Mouse (Mus musculus): ENCODE measurements around the gene Gpatch2. TPM values are rescaled to one million over a fixed set of nuclear protein-coding genes. Genes with fewer than 3 reads are reported as not detected.

Gpatch2 gene
- total RNA-seq, 1 experiment from 2014 or later, result 27.2 TPM

- no peak for ATAC-seq (replicated peaks in 1 of 2; ENCODE audit: insufficient read depth in 1 of 2, low FRiP score in 2 of 2, low TSS enrichment in 1 of 2, low read depth in 1 of 2, poor library complexity in 2 of 2, severe bottlenecking in 2 of 2)
Observed at GRCm38 (mm10) chr1:187291480-187292394, 76.4 kb downstream of the Gpatch2 start.

GRCm38 (mm10) chr1:187292395-187292749 is 77.1 kb downstream of the Gpatch2 start:
- no peak for ATAC-seq (replicated peaks in 1 of 2; ENCODE audit: insufficient read depth in 1 of 2, low FRiP score in 2 of 2, low TSS enrichment in 1 of 2, low read depth in 1 of 2, poor library complexity in 2 of 2, severe bottlenecking in 2 of 2)

GRCm38 (mm10) chr1:187293233-187293632 is 77.9 kb downstream of the Gpatch2 start:
- ATAC-seq (replicated peaks in 1 of 2; ENCODE audit: insufficient read depth in 1 of 2, low FRiP score in 2 of 2, low TSS enrichment in 1 of 2, low read depth in 1 of 2, poor library complexity in 2 of 2, severe bottlenecking in 2 of 2), result no peak

- ATAC-seq (replicated peaks in 1 of 2; ENCODE audit: insufficient read depth in 1 of 2, low FRiP score in 2 of 2, low TSS enrichment in 1 of 2, low read depth in 1 of 2, poor library complexity in 2 of 2, severe bottlenecking in 2 of 2), result no peak
Observed at GRCm38 (mm10) chr1:187294522-187294921, 79.2 kb downstream of the Gpatch2 start.

GRCm38 (mm10) chr1:187295038-187295559 is 79.8 kb downstream of the Gpatch2 start:
- no peak for ATAC-seq (replicated peaks in 1 of 2; ENCODE audit: insufficient read depth in 1 of 2, low FRiP score in 2 of 2, low TSS enrichment in 1 of 2, low read depth in 1 of 2, poor library complexity in 2 of 2, severe bottlenecking in 2 of 2)

GRCm38 (mm10) chr1:187295711-187296110 is 80.4 kb downstream of the Gpatch2 start:
- ATAC-seq (replicated peaks in 1 of 2; ENCODE audit: insufficient read depth in 1 of 2, low FRiP score in 2 of 2, low TSS enrichment in 1 of 2, low read depth in 1 of 2, poor library complexity in 2 of 2, severe bottlenecking in 2 of 2), result no peak

- no peak for ATAC-seq (replicated peaks in 1 of 2; ENCODE audit: insufficient read depth in 1 of 2, low FRiP score in 2 of 2, low TSS enrichment in 1 of 2, low read depth in 1 of 2, poor library complexity in 2 of 2, severe bottlenecking in 2 of 2)
Observed at GRCm38 (mm10) chr1:187299236-187299635, 83.9 kb downstream of the Gpatch2 start.

GRCm38 (mm10) chr1:187300626-187301025 is 85.3 kb downstream of the Gpatch2 start:
- ATAC-seq (replicated peaks in 1 of 2; ENCODE audit: insufficient read depth in 1 of 2, low FRiP score in 2 of 2, low TSS enrichment in 1 of 2, low read depth in 1 of 2, poor library complexity in 2 of 2, severe bottlenecking in 2 of 2), result no peak

GRCm38 (mm10) chr1:187303221-187303620 is 87.9 kb downstream of the Gpatch2 start:
- ATAC-seq (replicated peaks in 1 of 2; ENCODE audit: insufficient read depth in 1 of 2, low FRiP score in 2 of 2, low TSS enrichment in 1 of 2, low read depth in 1 of 2, poor library complexity in 2 of 2, severe bottlenecking in 2 of 2), result no peak

- ATAC-seq (replicated peaks in 1 of 2; ENCODE audit: insufficient read depth in 1 of 2, low FRiP score in 2 of 2, low TSS enrichment in 1 of 2, low read depth in 1 of 2, poor library complexity in 2 of 2, severe bottlenecking in 2 of 2), result no peak
Observed at GRCm38 (mm10) chr1:187307335-187307734, 92.0 kb downstream of the Gpatch2 start.

GRCm38 (mm10) chr1:187308523-187308922 is 93.2 kb downstream of the Gpatch2 start:
- ATAC-seq (replicated peaks in 1 of 2; ENCODE audit: insufficient read depth in 1 of 2, low FRiP score in 2 of 2, low TSS enrichment in 1 of 2, low read depth in 1 of 2, poor library complexity in 2 of 2, severe bottlenecking in 2 of 2), result no peak

- no peak for ATAC-seq (replicated peaks in 1 of 2; ENCODE audit: insufficient read depth in 1 of 2, low FRiP score in 2 of 2, low TSS enrichment in 1 of 2, low read depth in 1 of 2, poor library complexity in 2 of 2, severe bottlenecking in 2 of 2)
Observed at GRCm38 (mm10) chr1:187311122-187311521, 95.8 kb downstream of the Gpatch2 start.

GRCm38 (mm10) chr1:187313323-187313722 is 98.0 kb downstream of the Gpatch2 start:
- no peak for ATAC-seq (replicated peaks in 1 of 2; ENCODE audit: insufficient read depth in 1 of 2, low FRiP score in 2 of 2, low TSS enrichment in 1 of 2, low read depth in 1 of 2, poor library complexity in 2 of 2, severe bottlenecking in 2 of 2)

GRCm38 (mm10) chr1:187313763-187314162 is 98.5 kb downstream of the Gpatch2 start:
- no peak for ATAC-seq (replicated peaks in 1 of 2; ENCODE audit: insufficient read depth in 1 of 2, low FRiP score in 2 of 2, low TSS enrichment in 1 of 2, low read depth in 1 of 2, poor library complexity in 2 of 2, severe bottlenecking in 2 of 2)

GRCm38 (mm10) chr1:187314516-187314915 is 99.2 kb downstream of the Gpatch2 start:
- ATAC-seq (replicated peaks in 1 of 2; ENCODE audit: insufficient read depth in 1 of 2, low FRiP score in 2 of 2, low TSS enrichment in 1 of 2, low read depth in 1 of 2, poor library complexity in 2 of 2, severe bottlenecking in 2 of 2), result no peak

GRCm38 (mm10) chr1:187315821-187316220 is 100.5 kb downstream of the Gpatch2 start:
- no peak for ATAC-seq (replicated peaks in 1 of 2; ENCODE audit: insufficient read depth in 1 of 2, low FRiP score in 2 of 2, low TSS enrichment in 1 of 2, low read depth in 1 of 2, poor library complexity in 2 of 2, severe bottlenecking in 2 of 2)

GRCm38 (mm10) chr1:187316555-187316954 is 101.2 kb downstream of the Gpatch2 start:
- no peak for ATAC-seq (replicated peaks in 1 of 2; ENCODE audit: insufficient read depth in 1 of 2, low FRiP score in 2 of 2, low TSS enrichment in 1 of 2, low read depth in 1 of 2, poor library complexity in 2 of 2, severe bottlenecking in 2 of 2)

- no peak for ATAC-seq (replicated peaks in 1 of 2; ENCODE audit: insufficient read depth in 1 of 2, low FRiP score in 2 of 2, low TSS enrichment in 1 of 2, low read depth in 1 of 2, poor library complexity in 2 of 2, severe bottlenecking in 2 of 2)
Observed at GRCm38 (mm10) chr1:187321814-187322213, 106.5 kb downstream of the Gpatch2 start.
